Mouse (Mus musculus) urinary bladder, postnatal 36 days (tissue): ENCODE results near the gene Pkmyt1.
A peak's percentile ranks its signal among the peaks of the same experiment; 100 is the strongest.

Experiments
- DNase-seq, 2 experiments: peaks; one replicate each; pipeline ENCODE4 v3.0.0; 2022; ENCODE audit warnings: low spot score in 2 of 2, mixed read lengths in 1 of 2

Gene Pkmyt1

GRCm38 (mm10) chr17:23721886-23722285 is 4.2 kb upstream of the Pkmyt1 start:
- DNase-seq, result no peak

- DNase-seq, result no peak
These were observed 3.6 kb upstream of the Pkmyt1 start, which contains the start of gene 1520401A03Rik for GRCm38 (mm10) chr17:23722376-23723125. 1520401A03Rik (minus strand) TSS chr17:23722783.

GRCm38 (mm10) chr17:23725477-23725876 is 659 bp upstream of the Pkmyt1 start:
- no peak for DNase-seq

GRCm38 (mm10) chr17:23726758-23727142 is 614 bp downstream of the Pkmyt1 start:
- peak; percentile 50 to 79 for DNase-seq

GRCm38 (mm10) chr17:23730441-23730840 is 4.3 kb downstream of the Pkmyt1 start:
- DNase-seq, result no peak

- no peak for DNase-seq
These were observed 8.2 kb downstream of the Pkmyt1 start for GRCm38 (mm10) chr17:23734341-23734740.

- DNase-seq, result no peak
These were observed 11.6 kb downstream of the Pkmyt1 start for GRCm38 (mm10) chr17:23737493-23738445.

GRCm38 (mm10) chr17:23738836-23739201 is 12.7 kb downstream of the Pkmyt1 start:
- DNase-seq, result no peak

- peak in 1 of 2 experiments; percentile 27 for DNase-seq
These were observed 13.3 kb downstream of the Pkmyt1 start for GRCm38 (mm10) chr17:23739202-23740135.

- DNase-seq, result peak; percentile 73 to 90
These were observed 14.0 kb downstream of the Pkmyt1 start for GRCm38 (mm10) chr17:23740136-23740584.

GRCm38 (mm10) chr17:23740598-23741021 is 14.5 kb downstream of the Pkmyt1 start, which contains the start of gene Paqr4:
Paqr4 (minus strand) TSS chr17:23740867.
- no peak for DNase-seq

- no peak for DNase-seq
These were observed 15.4 kb downstream of the Pkmyt1 start for GRCm38 (mm10) chr17:23741359-23742209.

GRCm38 (mm10) chr17:23742210-23742793 is 16.2 kb downstream of the Pkmyt1 start:
- peak in 1 of 2 experiments; percentile 22 for DNase-seq

- no peak for DNase-seq
These were observed 16.8 kb downstream of the Pkmyt1 start for GRCm38 (mm10) chr17:23742941-23743340.

GRCm38 (mm10) chr17:23744076-23744475 is 17.9 kb downstream of the Pkmyt1 start:
- no peak for DNase-seq

GRCm38 (mm10) chr17:23744651-23745050 is 18.5 kb downstream of the Pkmyt1 start:
- no peak for DNase-seq

GRCm38 (mm10) chr17:23745301-23746251 is 19.4 kb downstream of the Pkmyt1 start, which contains the start of gene Kremen2:
Kremen2 (minus strand) TSS chr17:23745833.
- DNase-seq, result no peak

GRCm38 (mm10) chr17:23746311-23746710 is 20.2 kb downstream of the Pkmyt1 start:
- no peak for DNase-seq

- DNase-seq, result no peak
These were observed 20.6 kb downstream of the Pkmyt1 start for GRCm38 (mm10) chr17:23746767-23747166.
